Mouse (Mus musculus) forebrain, embryonic 13.5 days (tissue): ENCODE results near the gene Gm21954. TPM values are rescaled to one million over a fixed set of nuclear protein-coding genes. Genes with fewer than 3 reads are reported as not detected.

Experiments
- ATAC-seq: fragments of 200-750 bp; cut with Nextera tagmentation; 2 replicates; pipeline ENCODE4 v1.8.0; 2017
- H3K27ac ChIP-seq: fragments of 300-500 bp; sonication (generic); 2 replicates; pipeline ENCODE4 v1.5.1; 2015; ENCODE audit warnings: inconsistent platforms, mild to moderate bottlenecking, moderate library complexity
- H3K27me3 ChIP-seq: fragments of 300-500 bp; sonication (generic); 2 replicates; pipeline ENCODE4 v1.6.1; 2015; ENCODE audit warnings: mild to moderate bottlenecking, inconsistent platforms
- H3K36me3 ChIP-seq: fragments of 300-500 bp; sonication (generic); 2 replicates; pipeline ENCODE4 v1.6.1; 2015; ENCODE audit warnings: mild to moderate bottlenecking, inconsistent platforms; ENCODE audit not compliant: poor library complexity, severe bottlenecking
- H3K4me1 ChIP-seq: fragments of 300-500 bp; sonication (generic); 2 replicates; pipeline ENCODE4 v1.6.1; 2015; ENCODE audit warnings: inconsistent platforms
- H3K4me2 ChIP-seq: fragments of 300-500 bp; sonication (generic); 2 replicates; pipeline ENCODE4 v1.6.1; 2015; ENCODE audit warnings: inconsistent platforms, mild to moderate bottlenecking, moderate library complexity
- H3K4me3 ChIP-seq: fragments of 300-500 bp; sonication (generic); 2 replicates; pipeline ENCODE4 v1.5.1; 2015; ENCODE audit warnings: mild to moderate bottlenecking, inconsistent platforms
- H3K9ac ChIP-seq: fragments of 300-500 bp; sonication (generic); 2 replicates; pipeline ENCODE4 v1.6.1; 2015; ENCODE audit warnings: mild to moderate bottlenecking, inconsistent platforms
- H3K9me3 ChIP-seq: fragments of 300-500 bp; sonication (generic); replicated peaks from 2 replicates; pipeline ENCODE4 v1.6.1; 2016; ENCODE audit warnings: inconsistent platforms
- WGBS: fragments of 180-500 bp; shearing (Covaris S2); methylation state at CpG from one replicate; pipeline ENCODE4 v1.1.7; 2015; 5-methylcytosine and 5-hydroxymethylcytosine counted together
- polyA plus RNA-seq: library from polyadenylated mRNA; unstranded; fragments of >200 nt; fragmentation: Nextera tagmentation; extraction: Ambion mirVana; gene quantifications from 2 replicates; pipeline ENCODE4 v1.2.1, GENCODE M21; 2015

The Gm21954 gene
- polyA plus RNA-seq, 1 experiment from 2014 or later, result not detected

GRCm38 (mm10) chr3:55440342-55440741, 31.7 kb downstream of the Gm21954 start:
- Histone ChIP-seq H3K4me1 (peaks cover 9% of the 10 kb centered on the region; the same call in 1 of the 2 replicates), H3K27me3 (no peaks in the 10 kb centered on the region), H3K4me3 (no peak overlapping the region), H3K36me3 (0 out of 2 replicates have a peak, but pooled peaks cover 5% of the 10 kb centered on the region), H3K9ac (no peak overlapping the region), H3K4me2 (no peak overlapping the region), H3K9me3 (no peaks in the 10 kb centered on the region), H3K27ac (peak overlapping the region; percentile 59)
- 63% methylated on average over 8 of the region's 8 CpGs for WGBS
- ATAC-seq, result peak; percentile 63

GRCm38 (mm10) chr3:55438824-55439446, 33.1 kb downstream of the Gm21954 start:
- Histone ChIP-seq H3K4me2 (no peak overlapping the region), H3K36me3 (0 out of 2 replicates have a peak, but pooled peaks cover 4% of the 10 kb centered on the region), H3K9ac (no peak overlapping the region), H3K27me3 (no peaks in the 10 kb centered on the region), H3K9me3 (no peaks in the 10 kb centered on the region), H3K27ac (no peak overlapping the region; the same call in 1 of the 2 replicates), H3K4me1 (peaks cover 9% of the 10 kb centered on the region; the same call in 1 of the 2 replicates), H3K4me3 (no peak overlapping the region)
- WGBS, result 81% methylated on average over 7 of the region's 7 CpGs
- no peak for ATAC-seq

GRCm38 (mm10) chr3:55434276-55434675, 37.7 kb downstream of the Gm21954 start:
- no peak overlapping the region for H3K4me2 ChIP-seq
- no peaks in the 10 kb centered on the region for H3K4me1 ChIP-seq
- no peaks in the 10 kb centered on the region for H3K27me3 ChIP-seq
- no peak for ATAC-seq
- H3K9me3 ChIP-seq, result no peaks in the 10 kb centered on the region
- H3K9ac ChIP-seq, result no peak overlapping the region
- WGBS, result 79% methylated on average over 1 of the region's 1 CpGs
- H3K27ac ChIP-seq, result no peak overlapping the region
- no peak overlapping the region for H3K4me3 ChIP-seq
- no peaks in the 10 kb centered on the region for H3K36me3 ChIP-seq

- H3K27me3 ChIP-seq, result no peaks in the 10 kb centered on the region
- no peak overlapping the region for H3K4me3 ChIP-seq
- no peak for ATAC-seq
- H3K4me1 ChIP-seq, result no peaks in the 10 kb centered on the region
- WGBS, result 88% methylated on average over 3 of the region's 3 CpGs
- H3K9me3 ChIP-seq, result no peaks in the 10 kb centered on the region
- H3K9ac ChIP-seq, result no peak overlapping the region
- H3K36me3 ChIP-seq, result no peaks in the 10 kb centered on the region
- no peak overlapping the region for H3K27ac ChIP-seq
- H3K4me2 ChIP-seq, result no peak overlapping the region
Observed at GRCm38 (mm10) chr3:55431223-55431622, 40.8 kb downstream of the Gm21954 start.

- no peak overlapping the region for H3K4me3 ChIP-seq
- 91% methylated on average over 2 of the region's 2 CpGs for WGBS
- no peak overlapping the region for H3K27ac ChIP-seq
- ATAC-seq, result peak; percentile 48
- H3K9me3 ChIP-seq, result no peaks in the 10 kb centered on the region
- H3K9ac ChIP-seq, result no peak overlapping the region
- no peaks in the 10 kb centered on the region for H3K27me3 ChIP-seq
- H3K4me1 ChIP-seq, result no peaks in the 10 kb centered on the region
- H3K4me2 ChIP-seq, result no peak overlapping the region
- no peaks in the 10 kb centered on the region for H3K36me3 ChIP-seq
Observed at GRCm38 (mm10) chr3:55430022-55430549, 41.9 kb downstream of the Gm21954 start.

GRCm38 (mm10) chr3:55423640-55424397, 48.2 kb downstream of the Gm21954 start:
- Histone ChIP-seq H3K36me3 (no peaks in the 10 kb centered on the region), H3K27me3 (no peaks in the 10 kb centered on the region), H3K4me2 (peak overlapping the region; percentile 49), H3K4me3 (peak overlapping the region; percentile 8; the same call in 1 of the 2 replicates), H3K4me1 (peaks cover 44% of the 10 kb centered on the region), H3K9me3 (no peaks in the 10 kb centered on the region), H3K9ac (no peak overlapping the region), H3K27ac (peak overlapping the region; percentile 89)
- WGBS, result 14% methylated on average over 11 of the region's 11 CpGs
- peak; percentile 95 for ATAC-seq

- peaks cover 57% of the 10 kb centered on the region for H3K4me1 ChIP-seq
- H3K9me3 ChIP-seq, result no peaks in the 10 kb centered on the region
- H3K27me3 ChIP-seq, result no peaks in the 10 kb centered on the region
- 44% methylated on average over 8 of the region's 8 CpGs for WGBS
- ATAC-seq, result no peak
- H3K9ac ChIP-seq, result no peak overlapping the region
- no peak overlapping the region for H3K4me3 ChIP-seq
- peak overlapping the region; percentile 19; the same call in 1 of the 2 replicates for H3K27ac ChIP-seq
- H3K4me2 ChIP-seq, result no peak overlapping the region
- H3K36me3 ChIP-seq, result no peaks in the 10 kb centered on the region
Observed at GRCm38 (mm10) chr3:55420436-55421083, 51.5 kb downstream of the Gm21954 start.

- Histone ChIP-seq H3K9ac (no peak overlapping the region), H3K4me1 (peaks cover 59% of the 10 kb centered on the region), H3K4me3 (no peak overlapping the region), H3K27me3 (no peaks in the 10 kb centered on the region), H3K36me3 (no peaks in the 10 kb centered on the region), H3K4me2 (no peak overlapping the region), H3K9me3 (no peaks in the 10 kb centered on the region), H3K27ac (peak overlapping the region; percentile 65)
- ATAC-seq, result no peak
- WGBS, result 7% methylated on average over 3 of the region's 3 CpGs
Observed at GRCm38 (mm10) chr3:55419334-55419733, 52.7 kb downstream of the Gm21954 start.

GRCm38 (mm10) chr3:55418845-55419244, 53.2 kb downstream of the Gm21954 start:
- Histone ChIP-seq H3K36me3 (no peaks in the 10 kb centered on the region), H3K9ac (no peak overlapping the region), H3K4me2 (no peak overlapping the region), H3K27ac (peak overlapping the region; percentile 65), H3K27me3 (no peaks in the 10 kb centered on the region), H3K4me3 (no peak overlapping the region), H3K9me3 (no peaks in the 10 kb centered on the region), H3K4me1 (peaks cover 54% of the 10 kb centered on the region)
- peak; percentile 11; the same call in 1 of the 2 replicates for ATAC-seq
- WGBS, result 58% methylated on average over 6 of the region's 6 CpGs

GRCm38 (mm10) chr3:55415527-55415950, 56.5 kb downstream of the Gm21954 start:
- H3K9me3 ChIP-seq, result peaks cover 6% of the 10 kb centered on the region; the same call in 1 of the 2 replicates
- H3K4me3 ChIP-seq, result 0 out of 2 replicates have a peak overlapping the region, but pooled peaks have one; percentile 12
- WGBS, result 5% methylated on average over 14 of the region's 14 CpGs
- H3K4me1 ChIP-seq, result peaks cover 32% of the 10 kb centered on the region
- peak overlapping the region; percentile 52 for H3K4me2 ChIP-seq
- ATAC-seq, result peak; percentile 83
- peaks cover 9% of the 10 kb centered on the region for H3K36me3 ChIP-seq
- no peaks in the 10 kb centered on the region for H3K27me3 ChIP-seq
- peak overlapping the region; percentile 91 for H3K27ac ChIP-seq
- H3K9ac ChIP-seq, result peak overlapping the region; percentile 48
